17 mouse cellular contexts compared by ENCODE assay signal in the genomic region with DNA sequence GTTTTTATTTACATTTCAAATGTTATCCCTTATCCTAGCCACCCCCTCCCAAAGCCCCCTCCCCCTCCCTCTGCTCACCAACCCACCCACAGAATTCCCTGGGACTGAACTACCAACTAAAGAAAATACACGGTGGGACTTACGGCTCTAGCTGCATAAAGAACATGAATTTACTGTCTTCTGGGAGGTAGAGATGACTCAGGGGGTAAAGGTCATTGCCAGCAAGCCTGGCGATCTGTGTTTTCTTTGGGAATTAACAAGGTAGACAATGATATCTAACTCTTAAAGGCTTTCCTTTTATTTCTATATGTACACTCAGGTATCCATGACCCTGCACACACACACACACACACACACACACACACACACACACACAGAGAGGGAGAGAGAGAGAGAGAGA.
"Had no signal": no experiment of that assay in that cellular context is flagged by ENCODE, and none has a peak within 500 bp of the region (broad histone marks: within the 10 kb centered on the region; RNA-seq: fewer than 3 reads in every experiment).

No protein-coding gene starts in this region.

- H3K9me3 ChIP-seq: megakaryocyte, embryonic 14.5 days; midbrain, embryonic 13.5 days; midbrain, embryonic 15.5 days; neural tube, embryonic 12.5 days had no signal

- H3K27ac ChIP-seq: macrophage; midbrain, embryonic 13.5 days; midbrain, embryonic 15.5 days; neural tube, embryonic 12.5 days had no signal

- H3K36me3 ChIP-seq: midbrain, embryonic 13.5 days; midbrain, embryonic 15.5 days; neural tube, embryonic 12.5 days had no signal

- H3K27me3 ChIP-seq: megakaryocyte, embryonic 14.5 days; midbrain, embryonic 13.5 days; midbrain, embryonic 15.5 days; neural tube, embryonic 12.5 days had no signal

- H3K4me2 ChIP-seq: lung, embryonic 14.5 days; midbrain, embryonic 11.5 days; midbrain, embryonic 13.5 days; midbrain, embryonic 15.5 days; neural tube, embryonic 12.5 days had no signal

- H3K4me3 ChIP-seq: megakaryocyte, embryonic 14.5 days; midbrain, embryonic 13.5 days; midbrain, embryonic 15.5 days; neural tube, embryonic 12.5 days had no signal

- H3K9ac ChIP-seq: lung, embryonic 14.5 days; midbrain, embryonic 13.5 days; midbrain, embryonic 15.5 days; neural tube, embryonic 12.5 days had no signal

- ATAC-seq: midbrain, embryonic 13.5 days; midbrain, embryonic 15.5 days had no signal

- DNase-seq: lung, adult 18-20 months; lung, embryonic 14.5 days; lung, postnatal 14 days; lung, postnatal 36 days; retina, postnatal 1 day; right cerebral cortex, adult 18-20 months; right cerebral cortex, postnatal 25 days; right cerebral cortex, postnatal 4 days; thymus, adult 18-20 months; thymus, postnatal 14 days; thymus, postnatal 36 days had no signal

- H3K4me1 ChIP-seq: megakaryocyte, embryonic 14.5 days; midbrain, embryonic 13.5 days; midbrain, embryonic 15.5 days; neural tube, embryonic 12.5 days had no signal
